Mouse (Mus musculus): ENCODE results near the gene Klf16. TPM values are rescaled to one million over a fixed set of nuclear protein-coding genes. Genes with fewer than 3 reads are reported as not detected.

The Klf16 gene
- total and polyA plus RNA-seq, 3 experiments = 14.1 to 94.0 (median 38.2) TPM

DNA sequence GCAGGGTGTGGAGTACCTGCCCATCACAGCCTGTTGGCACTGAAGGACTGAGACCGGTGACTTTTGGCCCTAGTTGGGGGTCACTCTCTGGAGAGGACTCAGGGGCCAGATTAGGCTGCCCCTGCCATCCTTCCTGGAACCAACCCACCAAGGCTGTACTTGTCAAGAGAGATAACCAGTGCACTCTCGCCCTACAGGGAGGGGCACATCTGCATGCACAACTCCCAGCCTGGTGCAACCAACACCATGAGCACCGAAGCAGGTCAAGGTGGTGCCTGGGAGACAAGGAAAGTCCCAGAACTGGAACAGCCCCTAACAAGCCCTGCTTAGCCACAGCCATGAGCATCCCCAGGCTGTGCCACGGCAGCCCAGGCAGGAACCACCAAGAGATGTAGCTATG is 30.2 kb downstream of the Klf16 start:
- no peak for TF ChIP-seq EP300 (IDR thresholded peaks at IDR 0.05; ENCODE audit: low read length)
- TF ChIP-seq MAX (IDR thresholded peaks at IDR 0.05; ENCODE audit: low read length) = no peak
- no peak for TF ChIP-seq RCOR1 (conservative IDR thresholded peaks at IDR 0.05; ENCODE audit: low read depth, low read length)
- TF ChIP-seq MXI1 (IDR thresholded peaks at IDR 0.05; ENCODE audit: low read depth, low read length) = no peak
- no peak for TF ChIP-seq RAD21 (IDR thresholded peaks at IDR 0.05; ENCODE audit: low read depth, low read length)
- no peak for TF ChIP-seq GABPA (IDR thresholded peaks at IDR 0.05; ENCODE audit: insufficient replicate concordance, low read depth, low read length)
- TF ChIP-seq HCFC1 (IDR thresholded peaks at IDR 0.05; ENCODE audit: low read depth, low read length) = no peak
- TF ChIP-seq MAZ (IDR thresholded peaks at IDR 0.05; ENCODE audit: low read depth, low read length) = no peak
- TF ChIP-seq ZMIZ1 (IDR thresholded peaks at IDR 0.05; ENCODE audit: low read depth, low read length) = no peak
- TF ChIP-seq USF2 (conservative IDR thresholded peaks at IDR 0.05; ENCODE audit: low read depth, low read length) = no peak
- TF ChIP-seq CTCF (conservative IDR thresholded peaks at IDR 0.05 in 1 of 2, IDR thresholded peaks at IDR 0.05 in 1 of 2; ENCODE audit: low read depth in 2 of 2, low read length in 2 of 2) = no peak
- no peak for TF ChIP-seq MAFK (IDR thresholded peaks at IDR 0.05; ENCODE audit: insufficient replicate concordance, low read length)
- TF ChIP-seq JUN (IDR thresholded peaks at IDR 0.05; ENCODE audit: insufficient read depth, low read depth, low read length) = no peak
- TF ChIP-seq SMC3 (IDR thresholded peaks at IDR 0.05; ENCODE audit: low read depth, low read length) = no peak
- no peak for DNase-seq (ENCODE audit: extremely low read depth)
- H3K79me2 ChIP-seq (replicated peaks; ENCODE audit: control insufficient read depth, extremely low read depth, insufficient read depth, poor library complexity, severe bottlenecking) = peaks cover 3% of the 10 kb centered on the region; the same call in 1 of the 2 replicates
- no peak overlapping the region for H3K4me3 ChIP-seq (replicated peaks in 1 of 3; ENCODE audit: low read depth in 2 of 3, low read length in 2 of 3, poor library complexity in 1 of 3)
- H3K27me3 ChIP-seq (replicated peaks) = no peaks in the 10 kb centered on the region
- H3K36me3 ChIP-seq (replicated peaks in 1 of 2; ENCODE audit: control insufficient read depth in 1 of 2, insufficient read depth in 1 of 2, low read length in 1 of 2) = peaks cover 86 to 96% of the 10 kb centered on the region in 2 experiments
- H3K9ac ChIP-seq (ENCODE audit: insufficient read depth, low read depth) = no peak overlapping the region
- in situ Hi-C loops (cut with MboI; ENCODE audit: low pct_ligation_motif_present, low pct_unique_long_range_greater_than_20kb, low sequenced_read_pairs) = no loop called here
- dilution Hi-C loops (cut with MboI; ENCODE audit: extremely low pct_ligation_motif_present, extremely low pct_unique_long_range_greater_than_20kb, low sequenced_read_pairs) = no loop called here
- H3K4me1 ChIP-seq (ENCODE audit: control insufficient read depth in 1 of 2, insufficient read depth in 2 of 2) = peaks cover 0 to 6% of the 10 kb centered on the region in 2 experiments; a peak in 1 of 4 replicates
- no peak overlapping the region for H3K4me2 ChIP-seq (ENCODE audit: insufficient read depth, low read depth, poor library complexity, severe bottlenecking)
- no peaks in the 10 kb centered on the region for H3K9me3 ChIP-seq (replicated peaks; ENCODE audit: low read length)
- no peak overlapping the region for H3K27ac ChIP-seq (ENCODE audit: insufficient read depth, low read depth)

DNA sequence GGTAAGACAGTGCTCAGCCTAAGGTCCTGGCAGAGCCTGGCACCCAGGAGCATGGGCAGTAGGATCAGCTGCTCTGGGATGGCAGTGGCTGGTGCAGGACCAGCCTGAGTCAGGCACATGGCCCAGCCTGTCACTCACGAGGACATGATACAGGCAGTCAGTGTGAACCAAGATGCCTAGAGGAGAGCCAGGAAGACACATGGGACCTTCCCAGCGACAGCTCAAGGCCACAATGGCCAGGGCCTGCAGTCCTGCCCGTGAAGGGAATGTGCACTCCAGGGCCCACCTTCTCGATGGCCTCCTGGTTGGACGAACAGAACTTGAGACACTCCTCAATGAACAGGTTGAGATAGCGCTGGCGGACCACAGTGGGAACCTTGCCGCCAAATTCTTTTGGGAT is 31.5 kb downstream of the Klf16 start:
- H3K4me2 ChIP-seq (ENCODE audit: insufficient read depth, low read depth, poor library complexity, severe bottlenecking) = no peak overlapping the region
- DNase-seq (ENCODE audit: extremely low read depth) = no peak
- no peak overlapping the region for H3K27ac ChIP-seq (ENCODE audit: insufficient read depth, low read depth)
- dilution Hi-C loops (cut with MboI; ENCODE audit: extremely low pct_ligation_motif_present, extremely low pct_unique_long_range_greater_than_20kb, low sequenced_read_pairs) (no loop called here), in situ Hi-C loops (cut with MboI; ENCODE audit: low pct_ligation_motif_present, low pct_unique_long_range_greater_than_20kb, low sequenced_read_pairs) (no loop called here)
- H3K9me3 ChIP-seq (replicated peaks; ENCODE audit: low read length) = no peaks in the 10 kb centered on the region
- no peak for TF ChIP-seq HCFC1 (IDR thresholded peaks at IDR 0.05; ENCODE audit: low read depth, low read length)
- no peak for TF ChIP-seq KAT2A (IDR thresholded peaks at IDR 0.05; ENCODE audit: insufficient replicate concordance, low read length)
- TF ChIP-seq SMC3 (IDR thresholded peaks at IDR 0.05; ENCODE audit: low read depth, low read length) = no peak
- no peak for TF ChIP-seq USF2 (conservative IDR thresholded peaks at IDR 0.05; ENCODE audit: low read depth, low read length)
- no peak for TF ChIP-seq PAX5 (IDR thresholded peaks at IDR 0.05; ENCODE audit: low read length)
- no peak for TF ChIP-seq SIN3A (IDR thresholded peaks at IDR 0.05; ENCODE audit: low read length)
- TF ChIP-seq ETS1 (conservative IDR thresholded peaks at IDR 0.05; ENCODE audit: low read depth, low read length) = no peak
- no peak for TF ChIP-seq USF1 (IDR thresholded peaks at IDR 0.05; ENCODE audit: low read depth, low read length)
- no peak for TF ChIP-seq TCF12 (IDR thresholded peaks at IDR 0.05; ENCODE audit: low read depth, low read length)
- TF ChIP-seq ZC3H11A (IDR thresholded peaks at IDR 0.05; ENCODE audit: low read depth, low read length) = no peak
- TF ChIP-seq RAD21 (IDR thresholded peaks at IDR 0.05; ENCODE audit: low read depth, low read length) = no peak
- H3K27me3 ChIP-seq (replicated peaks) = no peaks in the 10 kb centered on the region
- peaks cover 0 to 6% of the 10 kb centered on the region in 2 experiments; a peak in 1 of 4 replicates for H3K4me1 ChIP-seq (ENCODE audit: control insufficient read depth in 1 of 2, insufficient read depth in 2 of 2)
- H3K4me3 ChIP-seq (replicated peaks in 1 of 3; ENCODE audit: low read depth in 2 of 3, low read length in 2 of 3, poor library complexity in 1 of 3) = no peak overlapping the region
- no peaks in the 10 kb centered on the region; the same call in 1 of the 2 replicates for H3K79me2 ChIP-seq (replicated peaks; ENCODE audit: control insufficient read depth, extremely low read depth, insufficient read depth, poor library complexity, severe bottlenecking)
- H3K9ac ChIP-seq (ENCODE audit: insufficient read depth, low read depth) = no peak overlapping the region
- peaks cover 87 to 97% of the 10 kb centered on the region in 2 experiments for H3K36me3 ChIP-seq (replicated peaks in 1 of 2; ENCODE audit: control insufficient read depth in 1 of 2, insufficient read depth in 1 of 2, low read length in 1 of 2)
